Mouse (Mus musculus) stomach, embryonic 16.5 days (tissue): ENCODE results near the gene Bspry. TPM values are rescaled to one million over a fixed set of nuclear protein-coding genes. Genes with fewer than 3 reads are reported as not detected.

ENCODE experiments used
- ATAC-seq: fragments of 200-750 bp; cut with Nextera tagmentation; 2 replicates; pipeline ENCODE4 v1.8.0; 2017; ENCODE audit warnings: moderate number of reproducible peaks, moderate TSS enrichment; ENCODE audit not compliant: insufficient read depth, low FRiP score
- H3K27ac ChIP-seq: fragments of 300-500 bp; sonication (generic); 2 replicates; pipeline ENCODE4 v1.5.1; 2014; ENCODE audit warnings: low read length
- H3K27me3 ChIP-seq: fragments of 300-500 bp; sonication (generic); 2 replicates; pipeline ENCODE4 v1.6.1; 2014; ENCODE audit warnings: low read length, control low read depth, mixed read lengths; ENCODE audit not compliant: control insufficient read depth, insufficient read depth
- H3K36me3 ChIP-seq: fragments of 300-500 bp; sonication (generic); 2 replicates; pipeline ENCODE4 v1.6.1; 2014; ENCODE audit warnings: low read length; ENCODE audit not compliant: control insufficient read depth, insufficient read depth
- H3K4me1 ChIP-seq: fragments of 300-500 bp; sonication (generic); 2 replicates; pipeline ENCODE4 v1.6.1; 2014; ENCODE audit warnings: low read length, control low read depth, mixed read lengths; ENCODE audit not compliant: control insufficient read depth, insufficient read depth
- H3K4me2 ChIP-seq: fragments of 300-500 bp; sonication (generic); 2 replicates; pipeline ENCODE4 v1.6.1; 2014; ENCODE audit warnings: low read depth, low read length, mixed read lengths
- H3K4me3 ChIP-seq: fragments of 300-500 bp; sonication (generic); replicated peaks from 2 replicates; pipeline ENCODE4 v1.5.1; 2014; ENCODE audit warnings: mild to moderate bottlenecking, low read length
- H3K9ac ChIP-seq: fragments of 300-500 bp; sonication (generic); 2 replicates; pipeline ENCODE4 v1.6.1; 2014; ENCODE audit warnings: low read length
- H3K9me3 ChIP-seq: fragments of 300-500 bp; sonication (generic); replicated peaks from 2 replicates; pipeline ENCODE4 v1.6.1; 2016; ENCODE audit warnings: low read length, control low read depth; ENCODE audit not compliant: control insufficient read depth
- WGBS: fragments of 180-500 bp; shearing (Covaris S2); extraction: QIAGEN DNeasy Blood & Tissue Kit; methylation state at CpG from one replicate; pipeline ENCODE4 v1.1.7; 2014; 5-methylcytosine and 5-hydroxymethylcytosine counted together
- polyA plus RNA-seq: library from polyadenylated mRNA; unstranded; fragments of >200 nt; fragmentation: Nextera tagmentation; extraction: Ambion mirVana; gene quantifications from 2 replicates; pipeline ENCODE4 v1.2.1, GENCODE M21; 2015

Gene Bspry
- polyA plus RNA-seq, 1 experiment from 2014 or later: 29.3 TPM

GRCm38 (mm10) chr4:62503374-62503970, 23.6 kb downstream of the Bspry start, which contains the start of gene Hdhd3:
TSS of gene Hdhd3 (minus strand) at chr4:62503467.
- WGBS: 57% methylated on average over 3 of the region's 3 CpGs
- peak within 1 kb of the TSS; percentile 84 for H3K9ac ChIP-seq
- peaks cover 10% of the 10 kb centered on the region; the same call in 1 of the 2 replicates for H3K4me1 ChIP-seq
- peak within 1 kb of the TSS; percentile 76 for H3K4me2 ChIP-seq
- H3K27me3 ChIP-seq: no peaks in the 10 kb centered on the region
- ATAC-seq: no peak
- H3K27ac ChIP-seq: peak within 1 kb of the TSS; percentile 92
- peaks cover 14% of the 10 kb centered on the region; the same call in 1 of the 2 replicates for H3K36me3 ChIP-seq
- peak within 1 kb of the TSS; percentile 78 for H3K4me3 ChIP-seq
- no peaks in the 10 kb centered on the region for H3K9me3 ChIP-seq

- 82% methylated on average over 3 of the region's 3 CpGs for WGBS
- H3K9ac ChIP-seq: no peak overlapping the region
- peaks cover 9% of the 10 kb centered on the region; the same call in 1 of the 2 replicates for H3K36me3 ChIP-seq
- peaks cover 6% of the 10 kb centered on the region; the same call in 1 of the 2 replicates for H3K4me1 ChIP-seq
- no peak for ATAC-seq
- no peak overlapping the region for H3K27ac ChIP-seq
- H3K9me3 ChIP-seq: no peaks in the 10 kb centered on the region
- no peak overlapping the region for H3K4me2 ChIP-seq
- no peak overlapping the region for H3K4me3 ChIP-seq
- no peaks in the 10 kb centered on the region for H3K27me3 ChIP-seq
Measured at GRCm38 (mm10) chr4:62505991-62506390, 26.1 kb downstream of the Bspry start.

- Histone ChIP-seq H3K36me3 (peaks cover 13% of the 10 kb centered on the region; the same call in 1 of the 2 replicates), H3K9me3 (no peaks in the 10 kb centered on the region), H3K4me3 (no peak overlapping the region), H3K4me1 (0 out of 2 replicates have a peak, but pooled peaks cover 5% of the 10 kb centered on the region), H3K9ac (no peak overlapping the region), H3K4me2 (no peak overlapping the region), H3K27ac (no peak overlapping the region; the same call in 1 of the 2 replicates), H3K27me3 (no peaks in the 10 kb centered on the region)
- no peak for ATAC-seq
- WGBS: 55% methylated on average over 2 of the region's 2 CpGs
Measured at GRCm38 (mm10) chr4:62506798-62507197, 26.9 kb downstream of the Bspry start.

GRCm38 (mm10) chr4:62508839-62509238, 29.0 kb downstream of the Bspry start:
- no peak for ATAC-seq
- H3K4me1 ChIP-seq: no peaks in the 10 kb centered on the region
- H3K9ac ChIP-seq: no peak overlapping the region
- no peak overlapping the region for H3K4me2 ChIP-seq
- H3K4me3 ChIP-seq: no peak overlapping the region
- H3K9me3 ChIP-seq: no peaks in the 10 kb centered on the region
- WGBS: 89% methylated on average over 5 of the region's 5 CpGs
- H3K27me3 ChIP-seq: no peaks in the 10 kb centered on the region
- H3K27ac ChIP-seq: no peak overlapping the region
- H3K36me3 ChIP-seq: peaks cover 22% of the 10 kb centered on the region

- Histone ChIP-seq H3K27ac (no peak overlapping the region), H3K27me3 (no peaks in the 10 kb centered on the region), H3K36me3 (peaks cover 22% of the 10 kb centered on the region), H3K4me1 (0 out of 2 replicates have a peak, but pooled peaks cover under 1% of the 10 kb centered on the region), H3K9me3 (no peaks in the 10 kb centered on the region), H3K9ac (no peak overlapping the region), H3K4me2 (no peak overlapping the region), H3K4me3 (no peak overlapping the region)
- no peak for ATAC-seq
- 86% methylated on average over 11 of the region's 11 CpGs for WGBS
Measured at GRCm38 (mm10) chr4:62509946-62510345, 30.1 kb downstream of the Bspry start.

- ATAC-seq: no peak
- Histone ChIP-seq H3K4me3 (no peak overlapping the region), H3K4me1 (peaks cover 40% of the 10 kb centered on the region), H3K4me2 (no peak overlapping the region), H3K9ac (no peak overlapping the region), H3K27ac (no peak overlapping the region), H3K9me3 (no peaks in the 10 kb centered on the region), H3K36me3 (peaks cover 19% of the 10 kb centered on the region), H3K27me3 (no peaks in the 10 kb centered on the region)
- 55% methylated on average over 11 of the region's 11 CpGs for WGBS
Measured at GRCm38 (mm10) chr4:62513998-62514506, 34.2 kb downstream of the Bspry start.

- Histone ChIP-seq H3K4me2 (peak overlapping the region; percentile 81), H3K9me3 (no peaks in the 10 kb centered on the region), H3K9ac (peak overlapping the region; percentile 33; the same call in 1 of the 2 replicates), H3K36me3 (peaks cover 14% of the 10 kb centered on the region), H3K4me1 (peaks cover 42% of the 10 kb centered on the region), H3K27me3 (no peaks in the 10 kb centered on the region), H3K27ac (peak overlapping the region; percentile 52), H3K4me3 (no peak overlapping the region)
- WGBS: 81% methylated on average over 7 of the region's 7 CpGs
- ATAC-seq: no peak
Measured at GRCm38 (mm10) chr4:62514995-62515394, 35.1 kb downstream of the Bspry start.

- H3K4me3 ChIP-seq: peak overlapping the region; percentile 18
- H3K27me3 ChIP-seq: no peaks in the 10 kb centered on the region
- H3K4me2 ChIP-seq: peak overlapping the region; percentile 81
- 60% methylated on average over 3 of the region's 3 CpGs for WGBS
- peaks cover 42% of the 10 kb centered on the region for H3K4me1 ChIP-seq
- ATAC-seq: no peak
- H3K36me3 ChIP-seq: peaks cover 14% of the 10 kb centered on the region
- no peaks in the 10 kb centered on the region for H3K9me3 ChIP-seq
- H3K9ac ChIP-seq: peak overlapping the region; percentile 56
- H3K27ac ChIP-seq: peak overlapping the region; percentile 52
Measured at GRCm38 (mm10) chr4:62515490-62515889, 35.6 kb downstream of the Bspry start.

- H3K9me3 ChIP-seq: no peaks in the 10 kb centered on the region
- peak overlapping the region; percentile 52 for H3K27ac ChIP-seq
- H3K4me2 ChIP-seq: peak overlapping the region; percentile 81
- H3K36me3 ChIP-seq: peaks cover 12% of the 10 kb centered on the region
- peak overlapping the region; percentile 18 for H3K4me3 ChIP-seq
- H3K27me3 ChIP-seq: no peaks in the 10 kb centered on the region
- H3K9ac ChIP-seq: peak overlapping the region; percentile 56
- H3K4me1 ChIP-seq: peaks cover 42% of the 10 kb centered on the region
- ATAC-seq: no peak
- 49% methylated on average over 2 of the region's 2 CpGs for WGBS
Measured at GRCm38 (mm10) chr4:62516079-62516478, 36.2 kb downstream of the Bspry start.
